In genomic region chr8:15496248-15496647, GRCm38 (mm10) we compare ENCODE assay signal across 12 mouse cellular contexts.
DNase-seq lines count a peak whose midpoint lies in the region; ATAC-seq and TF ChIP-seq lines count a peak whose summit lies in the region.
"Had no signal": no experiment of that assay in that cellular context is flagged by ENCODE, and none has a peak within 500 bp of the region (broad histone marks: within the 10 kb centered on the region; RNA-seq: fewer than 3 reads in every experiment).

No protein-coding gene starts in this region.

- DNase-seq in hindbrain, postnatal 0 days (ENCODE audit: low spot score): peak; percentile 27
- DNase-seq in hindbrain, embryonic 10.5 days (ENCODE audit: low spot score): no peak
- peak; percentile 88 for DNase-seq in frontal cortex, adult 2 months (ENCODE audit: extremely low spot score in 1 of 2, low spot score in 1 of 2)
- DNase-seq in left cerebral cortex, adult 9 months (ENCODE audit: low spot score in 2 of 2): peak; percentile 83 to 86
- peak; percentile 79 to 85 for DNase-seq in right cerebral cortex, postnatal 36 days (ENCODE audit: low spot score in 2 of 2)
- DNase-seq in embryo, embryonic 11 days: no peak
- no peak for DNase-seq in lung, adult 2 months
- DNase-seq in retina, postnatal 1 day: no peak
- DNase-seq: heart, postnatal 4 days; kidney, postnatal 25 days; liver, embryonic 13.5 days had no signal

- H3K36me3 ChIP-seq in hindbrain, postnatal 0 days (ENCODE audit: insufficient read depth, low read length): no peaks in the 10 kb centered on the region
- no peaks in the 10 kb centered on the region for H3K36me3 ChIP-seq in hindbrain, embryonic 10.5 days
- H3K36me3 ChIP-seq: liver, embryonic 13.5 days; stomach, embryonic 15.5 days had no signal

- TF ChIP-seq POLR2A in lung, adult 2 months (IDR thresholded peaks at IDR 0.05; ENCODE audit: borderline replicate concordance, extremely low read depth, low read depth, low read length): no peak

- H3K9ac ChIP-seq in hindbrain, postnatal 0 days (replicated peaks; ENCODE audit: low read length): no peak overlapping the region
- H3K9ac ChIP-seq: liver, embryonic 13.5 days; stomach, embryonic 15.5 days had no signal

- no peak overlapping the region for H3K4me3 ChIP-seq in hindbrain, postnatal 0 days (ENCODE audit: low read length)
- no peak overlapping the region for H3K4me3 ChIP-seq in hindbrain, embryonic 10.5 days
- H3K4me3 ChIP-seq in lung, adult 2 months (replicated peaks; ENCODE audit: extremely low read depth, low read depth, low read length): no peak overlapping the region
- H3K4me3 ChIP-seq: liver, embryonic 13.5 days; stomach, embryonic 15.5 days had no signal

- no peaks in the 10 kb centered on the region for H3K27me3 ChIP-seq in hindbrain, postnatal 0 days (ENCODE audit: insufficient read depth, low read length)
- H3K27me3 ChIP-seq in hindbrain, embryonic 10.5 days (ENCODE audit: insufficient read depth, poor library complexity, severe bottlenecking): no peaks in the 10 kb centered on the region
- H3K27me3 ChIP-seq: liver, embryonic 13.5 days; stomach, embryonic 15.5 days had no signal

- no peaks in the 10 kb centered on the region for H3K9me3 ChIP-seq in hindbrain, postnatal 0 days (ENCODE audit: low read length)
- no peaks in the 10 kb centered on the region for H3K9me3 ChIP-seq in hindbrain, embryonic 10.5 days
- H3K9me3 ChIP-seq: liver, embryonic 13.5 days; stomach, embryonic 15.5 days had no signal

- H3K27ac ChIP-seq in hindbrain, postnatal 0 days: no peak overlapping the region
- H3K27ac ChIP-seq in hindbrain, embryonic 10.5 days: no peak overlapping the region
- H3K27ac ChIP-seq: liver, embryonic 13.5 days; stomach, embryonic 15.5 days had no signal

- TF ChIP-seq CTCF in hindbrain, postnatal 0 days (IDR thresholded peaks at IDR 0.05; ENCODE audit: low read depth): no peak
- TF ChIP-seq CTCF in lung, adult 2 months (IDR thresholded peaks at IDR 0.05; ENCODE audit: insufficient read depth, low read length): no peak

- no peak overlapping the region for H3K4me2 ChIP-seq in hindbrain, postnatal 0 days (ENCODE audit: low read depth, low read length)
- H3K4me2 ChIP-seq: liver, embryonic 13.5 days; stomach, embryonic 15.5 days had no signal

- 60% methylated on average over 11 of the region's 11 CpGs for WGBS in hindbrain, postnatal 0 days
- 85% methylated on average over 11 of the region's 11 CpGs for WGBS in hindbrain, embryonic 10.5 days
- 73% methylated on average over 11 of the region's 11 CpGs for WGBS in lung, adult 2 months

- H3K4me1 ChIP-seq in hindbrain, postnatal 0 days (ENCODE audit: insufficient read depth, low read length): no peaks in the 10 kb centered on the region
- no peaks in the 10 kb centered on the region for H3K4me1 ChIP-seq in hindbrain, embryonic 10.5 days (replicated peaks)
- H3K4me1 ChIP-seq in lung, adult 2 months (ENCODE audit: control insufficient read depth, insufficient read depth, low read length): no peaks in the 10 kb centered on the region
- H3K4me1 ChIP-seq: liver, embryonic 13.5 days; stomach, embryonic 15.5 days had no signal

- no peak for ATAC-seq in hindbrain, postnatal 0 days

Comparison
In these comparisons a context has a peak if more than half of its experiments do, and no peak if none do; other contexts are left out.
1. DNase-seq: peak in hindbrain, postnatal 0 days (single experiment), frontal cortex, adult 2 months (2 of 2), left cerebral cortex, adult 9 months (2 of 2) and right cerebral cortex, postnatal 36 days (2 of 2); none in hindbrain, embryonic 10.5 days (single experiment), embryo, embryonic 11 days (single experiment), lung, adult 2 months (single experiment) and retina, postnatal 1 day (single experiment).